In the genomic region with DNA sequence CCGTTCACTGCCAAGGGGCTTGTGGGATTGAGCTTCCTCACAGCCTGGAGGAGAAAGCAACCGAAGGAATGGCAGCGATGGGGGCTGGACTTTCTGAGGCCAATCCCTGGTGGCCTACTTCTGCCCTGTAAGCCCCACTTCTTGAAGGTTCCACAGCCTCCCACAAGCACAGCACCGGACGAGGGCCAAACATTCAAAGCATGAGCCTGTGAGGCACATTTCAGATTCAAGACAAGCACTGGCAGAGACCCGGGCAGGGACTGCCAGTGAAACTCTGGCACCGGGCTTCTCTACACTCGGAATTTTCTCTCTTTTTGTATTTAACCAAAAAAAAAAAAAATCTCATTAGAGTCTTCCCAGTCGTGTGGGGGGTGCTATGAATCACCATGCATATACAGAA, we compare ENCODE assay signal across 13 mouse cellular contexts.
DNase-seq lines count a peak whose midpoint lies in the region; ATAC-seq lines count a peak whose summit lies in the region.
"Had no signal": no experiment of that assay in that cellular context is flagged by ENCODE, and none has a peak within 500 bp of the region (broad histone marks: within the 10 kb centered on the region; RNA-seq: fewer than 3 reads in every experiment).

No protein-coding gene starts in this region.

- no peaks in the 10 kb centered on the region for H3K36me3 ChIP-seq in forebrain, embryonic 11.5 days (ENCODE audit: control insufficient read depth, insufficient read depth, low read length)
- no peaks in the 10 kb centered on the region for H3K36me3 ChIP-seq in forebrain, embryonic 12.5 days (replicated peaks)
- H3K36me3 ChIP-seq in heart, embryonic 11.5 days (ENCODE audit: control insufficient read depth, insufficient read depth, low read length): no peaks in the 10 kb centered on the region
- H3K36me3 ChIP-seq: liver, embryonic 15.5 days had no signal

- ATAC-seq in forebrain, embryonic 11.5 days (replicated peaks; ENCODE audit: low FRiP score): no peak
- no peak for ATAC-seq in forebrain, embryonic 12.5 days (ENCODE audit: low FRiP score)
- ATAC-seq in heart, embryonic 11.5 days (replicated peaks; ENCODE audit: insufficient number of reproducible peaks, low FRiP score, low TSS enrichment): no peak
- ATAC-seq: inflammation-experienced regulatory T-cells, adult 6 months had no signal

- peaks cover 2% of the 10 kb centered on the region; the same call in 1 of the 2 replicates for H3K9me3 ChIP-seq in forebrain, embryonic 11.5 days (ENCODE audit: control insufficient read depth, low read length)
- H3K9me3 ChIP-seq in forebrain, embryonic 12.5 days: no peaks in the 10 kb centered on the region
- no peaks in the 10 kb centered on the region for H3K9me3 ChIP-seq in heart, embryonic 11.5 days (replicated peaks; ENCODE audit: control insufficient read depth, low read length)
- H3K9me3 ChIP-seq: liver, embryonic 15.5 days had no signal

- no peaks in the 10 kb centered on the region for H3K27me3 ChIP-seq in forebrain, embryonic 11.5 days (ENCODE audit: control insufficient read depth, insufficient read depth, low read length)
- no peaks in the 10 kb centered on the region for H3K27me3 ChIP-seq in forebrain, embryonic 12.5 days
- no peaks in the 10 kb centered on the region for H3K27me3 ChIP-seq in heart, embryonic 11.5 days (ENCODE audit: control insufficient read depth, insufficient read depth, low read length)
- H3K27me3 ChIP-seq: liver, embryonic 15.5 days had no signal

- peak; percentile 34 for DNase-seq in forebrain, embryonic 11.5 days (ENCODE audit: low spot score)
- DNase-seq in NIH3T3 (ENCODE audit: low read depth): peak; percentile 33
- DNase-seq in frontal cortex, adult 2 months (ENCODE audit: extremely low spot score in 1 of 2, low spot score in 1 of 2): peak; percentile 10 to 49
- DNase-seq in left cerebral cortex, postnatal 25 days (ENCODE audit: low spot score in 2 of 2): peak; percentile 15 to 58
- DNase-seq in adrenal gland, postnatal 25 days: no peak
- DNase-seq in kidney, postnatal 10 days: no peak
- DNase-seq: embryo, embryonic 11 days; kidney, postnatal 25 days; thymus, postnatal 36 days had no signal

- H3K9ac ChIP-seq in forebrain, embryonic 11.5 days (ENCODE audit: low read length): no peak overlapping the region
- H3K9ac ChIP-seq in forebrain, embryonic 12.5 days: no peak overlapping the region
- no peak overlapping the region for H3K9ac ChIP-seq in heart, embryonic 11.5 days (ENCODE audit: low read depth, low read length)
- H3K9ac ChIP-seq: liver, embryonic 15.5 days had no signal

- intact Hi-C loops in left cerebral cortex, postnatal 25 days (cut with DNase I): no loop called here

- WGBS in forebrain, embryonic 11.5 days: 89% methylated on average over 9 of the region's 9 CpGs
- 87% methylated on average over 9 of the region's 9 CpGs for WGBS in forebrain, embryonic 12.5 days
- 87% methylated on average over 9 of the region's 9 CpGs for WGBS in heart, embryonic 11.5 days (ENCODE audit: insufficient replicate concordance)

- no peak overlapping the region for H3K4me3 ChIP-seq in forebrain, embryonic 11.5 days (ENCODE audit: low read depth, low read length)
- H3K4me3 ChIP-seq in forebrain, embryonic 12.5 days (replicated peaks): no peak overlapping the region
- H3K4me3 ChIP-seq in heart, embryonic 11.5 days (ENCODE audit: low read depth, low read length): no peak overlapping the region
- H3K4me3 ChIP-seq: liver, embryonic 15.5 days had no signal

- H3K4me2 ChIP-seq in forebrain, embryonic 11.5 days (ENCODE audit: low read depth, low read length, severe bottlenecking): no peak overlapping the region
- H3K4me2 ChIP-seq in forebrain, embryonic 12.5 days: no peak overlapping the region
- no peak overlapping the region for H3K4me2 ChIP-seq in heart, embryonic 11.5 days
- H3K4me2 ChIP-seq: liver, embryonic 15.5 days had no signal

- H3K4me1 ChIP-seq in forebrain, embryonic 11.5 days (replicated peaks; ENCODE audit: control insufficient read depth, insufficient read depth, low read length): peaks cover 5% of the 10 kb centered on the region
- peaks cover 11% of the 10 kb centered on the region for H3K4me1 ChIP-seq in forebrain, embryonic 12.5 days
- peaks cover 3% of the 10 kb centered on the region for H3K4me1 ChIP-seq in heart, embryonic 11.5 days (ENCODE audit: control insufficient read depth, insufficient read depth, low read length)

- no peak overlapping the region for H3K27ac ChIP-seq in forebrain, embryonic 11.5 days (ENCODE audit: low read depth, low read length)
- H3K27ac ChIP-seq in forebrain, embryonic 12.5 days: no peak overlapping the region
- no peak overlapping the region for H3K27ac ChIP-seq in heart, embryonic 11.5 days (ENCODE audit: low read depth, low read length)
- H3K27ac ChIP-seq: liver, embryonic 15.5 days had no signal

Comparison
In these comparisons a context has a peak if more than half of its experiments do, and no peak if none do; other contexts are left out.
1. DNase-seq: peak in forebrain, embryonic 11.5 days (single experiment), NIH3T3 (single experiment), frontal cortex, adult 2 months (2 of 2) and left cerebral cortex, postnatal 25 days (2 of 2); none in adrenal gland, postnatal 25 days (single experiment) and kidney, postnatal 10 days (single experiment).